Mouse (Mus musculus) spleen, adult 18-20 months (tissue): ENCODE data around the gene Igfbpl1.

ENCODE experiments used
- DNase-seq, 2 experiments: peaks; one replicate each; pipeline ENCODE4 v3.0.0; 2022; ENCODE audit warnings: mixed read lengths in 2 of 2

Gene Igfbpl1

GRCm38 (mm10) chr4:45769791-45770637 is 56.7 kb downstream of the Igfbpl1 start:
- DNase-seq = no peak

DNA sequence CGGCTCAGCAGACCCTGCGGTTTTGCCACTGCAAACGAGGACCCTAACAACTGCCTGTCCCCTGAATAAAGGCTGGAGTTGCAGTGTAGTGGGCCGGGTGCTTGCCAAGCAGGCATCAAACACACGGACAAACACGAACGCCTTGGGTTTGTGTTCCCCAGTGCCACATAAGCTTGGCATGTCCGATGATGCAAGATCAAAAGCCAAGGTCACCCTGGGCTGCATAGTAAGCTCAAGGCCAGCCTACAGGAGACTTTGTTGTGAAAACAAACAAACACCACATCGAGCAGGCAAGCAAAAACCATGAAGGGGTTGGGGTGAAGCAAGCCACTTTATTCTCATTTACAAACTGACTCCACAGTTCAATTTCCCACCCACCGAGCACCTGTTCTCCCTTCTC is 57.6 kb downstream of the Igfbpl1 start:
- no peak for DNase-seq

GRCm38 (mm10) chr4:45767891-45768558 is 58.7 kb downstream of the Igfbpl1 start:
- no peak for DNase-seq

DNA sequence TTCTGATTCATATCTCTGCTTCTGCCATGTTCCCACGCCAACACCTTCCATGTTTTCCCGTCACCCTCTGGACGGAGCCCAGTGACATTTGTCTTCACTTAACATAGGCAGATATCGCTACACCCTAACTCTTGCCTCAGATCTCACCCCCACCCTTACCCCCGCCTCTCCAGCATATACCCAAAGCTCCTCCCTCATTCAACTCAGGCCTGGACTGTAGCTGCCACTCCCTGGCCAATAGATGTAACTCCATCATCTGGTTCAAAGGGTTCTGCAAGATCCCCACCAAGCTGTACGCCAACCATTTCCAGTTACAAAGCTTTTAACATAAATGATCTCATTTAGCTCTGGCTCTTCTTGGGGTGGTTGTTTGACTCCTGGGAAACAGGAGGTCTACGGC is 59.9 kb downstream of the Igfbpl1 start:
- DNase-seq = no peak

GRCm38 (mm10) chr4:45765565-45766201 is 61.0 kb downstream of the Igfbpl1 start:
- DNase-seq = no peak

DNA sequence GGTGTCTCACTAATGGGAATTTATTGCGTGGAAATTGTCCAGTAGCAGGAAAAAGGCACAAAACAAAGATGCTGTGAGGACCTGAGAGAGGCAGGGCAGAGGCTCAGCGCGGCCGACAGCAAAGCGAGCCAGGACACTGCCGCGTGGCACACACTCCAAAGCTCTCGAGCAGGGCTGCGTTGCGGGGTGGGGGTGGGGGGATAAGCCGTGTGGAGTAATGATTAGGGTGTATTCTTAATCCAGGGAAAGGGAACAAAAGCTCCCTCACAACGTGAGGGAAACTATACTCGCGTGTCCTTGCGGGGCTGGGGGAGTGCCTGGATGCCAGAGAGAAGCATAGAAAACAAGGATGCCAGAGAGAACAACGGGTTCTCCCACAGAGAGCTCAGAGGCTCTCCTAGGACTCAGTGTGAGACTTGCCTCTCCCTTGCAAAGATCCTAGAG is 61.6 kb downstream of the Igfbpl1 start:
- no peak for DNase-seq

- DNase-seq = no peak
These were observed 62.6 kb downstream of the Igfbpl1 start for GRCm38 (mm10) chr4:45764141-45764494.

- no peak for DNase-seq
These were observed 63.2 kb downstream of the Igfbpl1 start for GRCm38 (mm10) chr4:45763288-45764140.

DNA sequence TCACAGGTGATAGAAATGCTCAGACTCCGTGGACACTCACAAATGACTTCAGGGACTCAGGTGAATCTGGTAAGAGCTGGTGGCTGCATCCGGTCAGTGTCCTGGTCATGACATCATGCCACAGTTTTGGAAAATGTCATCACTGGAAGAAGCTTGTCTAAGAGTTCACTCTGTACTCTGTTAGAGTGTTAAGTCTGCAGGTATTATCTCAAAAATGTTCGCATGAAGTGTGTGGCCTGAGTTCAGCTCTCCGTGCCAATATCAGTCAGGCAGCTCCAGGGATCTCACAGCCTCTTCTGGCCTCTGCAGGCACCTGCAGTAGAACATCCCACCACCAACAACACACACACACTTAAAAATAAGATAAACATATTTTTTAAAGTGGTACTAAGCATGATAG is 64.1 kb downstream of the Igfbpl1 start:
- no peak for DNase-seq
